Mouse (Mus musculus): ENCODE results near the gene Gm47429. TPM values are rescaled to one million over a fixed set of nuclear protein-coding genes. Genes with fewer than 3 reads are reported as not detected.
"Not testable (repeated sequence)": the region's sequence is repeated elsewhere in the genome, so short reads cannot be mapped to it uniquely, and the experiment has no call there.

Gene Gm47429
- not detected for total RNA-seq (2021)

GRCm38 (mm10) chr13:50443812-50444211 lies at the start of gene Gm47429:
Gene Gm47429, minus strand, starts transcription at chr13:50443912.
- DNase-seq (ENCODE audit: extremely low spot score in 1 of 2, low spot score in 1 of 2): no peak

GRCm38 (mm10) chr13:50488510-50488909 lies 44.8 kb upstream of the Gm47429 start:
- DNase-seq (ENCODE audit: extremely low spot score in 1 of 2, low spot score in 1 of 2): not testable (repeated sequence)

GRCm38 (mm10) chr13:50467007-50467406 lies 23.3 kb upstream of the Gm47429 start, which contains the start of gene Nutm2:
Gene Nutm2, plus strand, starts transcription at chr13:50467307.
- DNase-seq (ENCODE audit: extremely low spot score in 1 of 2, low spot score in 1 of 2): no peak

- DNase-seq (ENCODE audit: extremely low spot score in 1 of 2, low spot score in 1 of 2): no peak
These were observed 21.2 kb upstream of the Gm47429 start for GRCm38 (mm10) chr13:50464621-50465562.

- not testable (repeated sequence) for DNase-seq (ENCODE audit: extremely low spot score in 1 of 2, low spot score in 1 of 2)
These were observed 16.7 kb upstream of the Gm47429 start for GRCm38 (mm10) chr13:50460433-50460832.

- DNase-seq (ENCODE audit: extremely low spot score in 1 of 2, low spot score in 1 of 2): no peak
These were observed 9.7 kb upstream of the Gm47429 start for GRCm38 (mm10) chr13:50453426-50453825.

GRCm38 (mm10) chr13:50452266-50452665 lies 8.6 kb upstream of the Gm47429 start:
- DNase-seq (ENCODE audit: extremely low spot score in 1 of 2, low spot score in 1 of 2): not testable (repeated sequence)

- no peak for DNase-seq (ENCODE audit: extremely low spot score in 1 of 2, low spot score in 1 of 2)
These were observed 1.5 kb upstream of the Gm47429 start for GRCm38 (mm10) chr13:50445261-50445660.

GRCm38 (mm10) chr13:50426686-50427085 lies 17.0 kb downstream of the Gm47429 start:
- no peak for DNase-seq (ENCODE audit: extremely low spot score in 1 of 2, low spot score in 1 of 2)

- no peak for DNase-seq (ENCODE audit: extremely low spot score in 1 of 2, low spot score in 1 of 2)
These were observed 19.2 kb downstream of the Gm47429 start for GRCm38 (mm10) chr13:50424517-50424916.

GRCm38 (mm10) chr13:50423625-50424209 lies 20.0 kb downstream of the Gm47429 start:
- no peak for DNase-seq (ENCODE audit: extremely low spot score in 1 of 2, low spot score in 1 of 2)

GRCm38 (mm10) chr13:50418421-50418820 lies 25.3 kb downstream of the Gm47429 start:
- DNase-seq (ENCODE audit: extremely low spot score in 1 of 2, low spot score in 1 of 2): no peak

- peak; percentile 59 to 61 for DNase-seq (ENCODE audit: extremely low spot score in 1 of 2, low spot score in 1 of 2)
These were observed 26.1 kb downstream of the Gm47429 start, which contains the start of gene Fbxw17 for GRCm38 (mm10) chr13:50417389-50418183. Gene Fbxw17, plus strand, starts transcription at chr13:50417864.

Other genes with a start within 250 kb of the Gm47429 start
- gene Gm906, start 193.6 kb downstream of the Gm47429 start, total RNA-seq (2021): not detected
- gene Fbxw17, start 26.0 kb downstream of the Gm47429 start, total RNA-seq (2021): 10 to 100 TPM; 12.2 to 21.0 TPM
- gene Nutm2, start 23.4 kb upstream of the Gm47429 start, total RNA-seq (2021): not detected
- gene Gm904, start 199.3 kb upstream of the Gm47429 start, total RNA-seq (2021): not detected

Data from layer of hippocampus, postnatal 25 days (tissue).